Mouse (Mus musculus) heart, postnatal 0 days (tissue): ENCODE measurements around the gene Ago1. TPM values are rescaled to one million over a fixed set of nuclear protein-coding genes. Genes with fewer than 3 reads are reported as not detected.

Experiments
- ATAC-seq: fragments of 200-750 bp; cut with Nextera tagmentation; 2 replicates; pipeline ENCODE4 v1.8.0; 2017; ENCODE audit warnings: low read depth, moderate number of reproducible peaks, moderate library complexity; ENCODE audit not compliant: insufficient read depth
- DNase-seq: peaks from one replicate; pipeline ENCODE4 v3.0.0-alpha.2; 2016; ENCODE audit warnings: low spot score
- H3K27ac ChIP-seq: fragments of 300-500 bp; sonication (generic); 2 replicates; pipeline ENCODE4 v1.5.1; 2014; ENCODE audit warnings: low read depth, mild to moderate bottlenecking
- H3K27me3 ChIP-seq: fragments of 300-500 bp; sonication (generic); 2 replicates; pipeline ENCODE4 v1.6.1; 2014; ENCODE audit warnings: low read length, mixed read lengths; ENCODE audit not compliant: control insufficient read depth, insufficient read depth
- H3K36me3 ChIP-seq: fragments of 300-500 bp; sonication (generic); replicated peaks from 2 replicates; pipeline ENCODE4 v1.6.1; 2014; ENCODE audit warnings: low read length, mixed read lengths; ENCODE audit not compliant: control insufficient read depth, insufficient read depth
- H3K4me1 ChIP-seq: fragments of 300-500 bp; sonication (generic); 2 replicates; pipeline ENCODE4 v1.6.1; 2014; ENCODE audit warnings: antibody characterized with exemption; ENCODE audit not compliant: control insufficient read depth, insufficient read depth
- H3K4me2 ChIP-seq: fragments of 300-500 bp; sonication (generic); 2 replicates; pipeline ENCODE4 v1.6.1; 2014; ENCODE audit warnings: low read depth, mild to moderate bottlenecking, low read length, moderate library complexity
- H3K4me3 ChIP-seq: fragments of 300-500 bp; sonication (generic); 2 replicates; pipeline ENCODE4 v1.5.1; 2014; ENCODE audit warnings: low read depth, low read length
- H3K9ac ChIP-seq: fragments of 300-500 bp; sonication (generic); replicated peaks from 2 replicates; pipeline ENCODE4 v1.6.1; 2014; ENCODE audit warnings: low read depth, low read length, mixed read lengths
- H3K9me3 ChIP-seq: fragments of 300-500 bp; sonication (generic); replicated peaks from 2 replicates; pipeline ENCODE4 v1.6.1; 2016; ENCODE audit warnings: low read length; ENCODE audit not compliant: control insufficient read depth
- CTCF ChIP-seq: IDR thresholded peaks from 2 replicates; pipeline ENCODE4 v1.5.1; 2016; ENCODE audit warnings: antibody characterized with exemption, control low read depth, low read depth
- EP300 ChIP-seq: IDR thresholded peaks from 2 replicates; pipeline ENCODE4 v1.6.1; 2016; ENCODE audit warnings: antibody characterized with exemption, low read depth
- WGBS: fragments of 180-500 bp; shearing (Covaris S2); extraction: QIAGEN DNeasy Blood & Tissue Kit; methylation state at CpG from one replicate; pipeline ENCODE4 v1.1.7; 2014; 5-methylcytosine and 5-hydroxymethylcytosine counted together
- polyA plus RNA-seq: library from polyadenylated mRNA; unstranded; fragments of >200 nt; fragmentation: Nextera tagmentation; extraction: Ambion mirVana; gene quantifications from 2 replicates; pipeline ENCODE4 v1.2.1, GENCODE M21; 2015
- total RNA-seq: library from RNA; depleted of rRNA; stranded (reverse); fragments of >200 nt; gene quantifications from 2 replicates; pipeline ENCODE4 v1.2.3, GENCODE M21; 2014; ENCODE audit warnings: low replicate concordance; rRNA removed

Gene Ago1
- total and polyA plus RNA-seq, 2 experiments from 2014 or later: 1.4 to 9.9 TPM

DNA sequence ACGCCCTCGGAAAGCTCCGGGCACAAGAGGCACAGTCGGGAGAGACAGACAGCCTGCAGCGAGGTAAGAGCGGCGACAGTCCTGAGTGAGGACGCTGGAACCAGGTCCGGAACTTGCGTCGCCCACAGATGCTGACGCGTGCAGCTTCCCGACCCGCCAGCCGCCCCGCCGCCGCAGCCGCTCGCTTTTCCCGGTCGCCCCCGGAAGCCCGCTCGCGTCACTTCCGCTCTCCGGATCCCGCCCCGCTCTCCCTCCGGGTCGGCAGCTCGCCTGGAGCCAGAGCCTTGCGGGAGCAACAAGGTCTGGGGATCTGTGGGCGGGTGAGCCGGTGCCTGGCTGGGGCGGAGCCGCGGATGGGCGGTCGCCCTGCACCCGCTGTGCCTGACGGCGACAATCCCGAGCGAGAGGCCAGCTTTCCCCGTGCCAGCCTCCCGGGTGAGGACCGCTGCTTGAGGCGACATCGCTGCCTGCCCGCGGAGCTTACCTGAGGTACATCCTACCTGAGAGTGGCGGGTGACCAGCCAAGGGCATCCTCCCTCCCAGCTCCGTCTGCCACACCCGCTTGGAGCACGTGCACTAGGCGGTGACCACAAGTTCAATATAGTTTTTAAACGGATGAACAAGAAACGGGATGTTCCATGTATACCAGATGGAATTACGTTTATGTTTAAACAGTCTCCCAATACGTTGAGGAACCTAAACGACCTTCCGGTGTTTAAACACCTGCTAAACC lies 38.9 kb downstream of the Ago1 start, which contains the start of gene Ago3:
Ago3 (minus strand) TSS at position 210 of the 733 bp plus-strand sequence.
- no peaks in the 10 kb centered on the region for H3K9me3 ChIP-seq
- peak within 1 kb of the TSS; percentile 98 for H3K4me3 ChIP-seq
- ATAC-seq (peak; percentile 94), DNase-seq (peak; percentile 89)
- H3K9ac ChIP-seq: peak within 1 kb of the TSS; percentile 92
- H3K36me3 ChIP-seq: no peaks in the 10 kb centered on the region
- TF ChIP-seq CTCF (no peak), EP300 (peak; percentile 41; the same call in 1 of the 2 replicates)
- no peaks in the 10 kb centered on the region for H3K27me3 ChIP-seq
- under 1% methylated on average over 37 of the region's 65 CpGs for WGBS
- peak within 1 kb of the TSS; percentile 87 for H3K27ac ChIP-seq
- no peaks in the 10 kb centered on the region for H3K4me1 ChIP-seq
- H3K4me2 ChIP-seq: peak within 1 kb of the TSS; percentile 98

DNA sequence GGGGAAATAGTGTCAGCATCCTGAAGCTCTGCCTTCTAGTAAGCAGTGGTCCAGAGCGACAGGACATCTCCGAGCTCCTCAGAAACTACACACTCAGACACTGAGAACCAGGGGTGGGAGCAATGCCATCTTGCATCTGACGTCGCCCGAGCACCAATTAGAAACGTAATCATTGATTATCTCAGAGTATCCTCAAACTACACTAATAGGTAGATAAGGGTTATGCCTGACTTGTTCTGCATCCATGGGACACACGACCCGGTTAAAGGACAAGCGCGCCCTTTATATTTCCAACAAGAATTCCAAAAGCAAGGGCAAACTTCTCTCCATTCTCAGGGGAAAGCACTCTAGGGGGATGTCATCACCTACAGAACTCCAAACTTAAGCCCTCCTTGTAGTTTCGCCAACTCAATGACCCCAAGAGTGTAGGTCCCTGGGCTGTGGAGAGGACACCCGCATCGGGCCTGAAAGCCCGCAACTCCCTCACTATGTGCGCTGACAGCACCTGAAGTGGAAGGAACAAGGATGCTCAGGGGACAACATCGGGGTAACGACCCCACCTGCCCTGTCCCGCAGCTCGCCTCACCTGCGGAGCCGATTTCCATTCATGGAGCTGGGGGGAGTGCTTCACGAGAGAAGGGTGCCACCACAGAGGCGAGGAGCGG lies 39.6 kb downstream of the Ago1 start:
- H3K27me3 ChIP-seq: no peaks in the 10 kb centered on the region
- ATAC-seq: peak; percentile 27
- no peak for TF ChIP-seq CTCF
- no peak for TF ChIP-seq EP300
- peak overlapping the region; percentile 92 for H3K9ac ChIP-seq
- no peaks in the 10 kb centered on the region for H3K36me3 ChIP-seq
- no peaks in the 10 kb centered on the region for H3K4me1 ChIP-seq
- peak overlapping the region; percentile 87 for H3K27ac ChIP-seq
- 3% methylated on average over 23 of the region's 24 CpGs for WGBS
- no peaks in the 10 kb centered on the region for H3K9me3 ChIP-seq
- peak overlapping the region; percentile 98 for H3K4me2 ChIP-seq
- peak; percentile 9 for DNase-seq
- H3K4me3 ChIP-seq: peak overlapping the region; percentile 98

DNA sequence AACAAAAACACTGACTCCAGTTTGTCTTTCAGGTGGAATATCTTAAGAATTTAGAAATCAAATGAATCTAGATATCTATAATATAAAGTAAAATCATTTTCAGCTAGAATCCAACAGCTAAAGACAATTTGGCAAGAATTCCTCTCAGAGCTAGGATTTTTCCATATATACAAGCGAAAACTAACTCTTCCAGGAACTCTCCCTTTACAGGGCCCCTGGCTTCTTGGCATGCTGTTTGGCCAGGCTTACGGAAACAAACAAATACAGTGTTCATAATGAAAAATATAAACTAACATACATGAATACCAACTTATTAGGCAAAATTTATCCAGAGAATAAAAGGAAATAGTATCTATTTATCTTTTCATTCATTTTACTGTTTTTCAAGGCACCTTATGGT lies 44.5 kb downstream of the Ago1 start:
- Histone ChIP-seq H3K4me1 (no peaks in the 10 kb centered on the region), H3K4me3 (no peak overlapping the region), H3K27ac (no peak overlapping the region), H3K9me3 (no peaks in the 10 kb centered on the region), H3K9ac (no peak overlapping the region), H3K27me3 (no peaks in the 10 kb centered on the region), H3K36me3 (no peaks in the 10 kb centered on the region), H3K4me2 (no peak overlapping the region)
- WGBS: 80% methylated on average over 2 of the region's 2 CpGs
- TF ChIP-seq CTCF (no peak), EP300 (no peak)
- DNase-seq (no peak), ATAC-seq (no peak)

DNA sequence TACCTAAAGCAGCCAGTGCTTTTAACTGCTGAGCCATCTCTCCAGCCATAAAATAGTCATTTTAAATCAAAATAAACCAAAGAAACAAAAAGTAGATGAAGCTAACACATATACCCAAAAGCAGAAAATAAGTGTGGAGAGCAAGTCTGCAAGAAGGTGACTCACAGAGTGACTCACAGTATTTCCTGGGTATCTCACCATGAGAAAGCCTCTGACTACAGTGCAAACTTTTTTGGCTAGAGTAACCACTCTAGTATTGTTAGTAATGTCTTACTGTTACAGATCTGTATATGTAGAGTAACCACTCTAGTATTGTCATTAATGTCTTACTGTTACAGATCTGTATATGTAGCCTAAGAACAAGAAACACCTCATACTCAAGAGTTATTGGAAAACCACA lies 52.7 kb downstream of the Ago1 start:
- no peaks in the 10 kb centered on the region for H3K4me1 ChIP-seq
- no peak overlapping the region for H3K4me2 ChIP-seq
- ATAC-seq (no peak), DNase-seq (no peak)
- H3K9me3 ChIP-seq: no peaks in the 10 kb centered on the region
- no peaks in the 10 kb centered on the region for H3K27me3 ChIP-seq
- H3K9ac ChIP-seq: no peak overlapping the region
- TF ChIP-seq CTCF (no peak), EP300 (no peak)
- no peak overlapping the region for H3K27ac ChIP-seq
- peaks cover 4% of the 10 kb centered on the region; the same call in 1 of the 2 replicates for H3K36me3 ChIP-seq
- H3K4me3 ChIP-seq: no peak overlapping the region

DNA sequence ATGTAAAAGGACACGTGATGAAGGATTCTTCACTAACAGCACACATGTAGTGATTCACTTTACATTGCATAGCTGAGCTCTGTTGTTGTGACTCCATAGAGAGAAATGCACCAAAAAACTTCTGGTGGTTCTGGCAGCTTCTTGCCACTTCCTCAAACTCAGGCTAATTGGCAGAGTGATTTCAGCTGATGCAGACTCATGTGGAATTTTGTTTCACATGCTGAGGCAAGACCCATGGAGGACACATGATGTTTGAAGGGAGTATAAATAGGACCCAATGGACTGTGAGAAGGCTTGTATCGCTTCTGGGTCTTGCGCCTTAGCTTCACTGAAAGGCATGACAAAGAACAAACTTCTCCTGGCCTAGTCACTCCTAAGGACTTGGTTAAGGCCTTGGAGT lies 55.9 kb downstream of the Ago1 start:
- TF ChIP-seq CTCF (no peak), EP300 (no peak)
- ATAC-seq (no peak), DNase-seq (no peak)
- Histone ChIP-seq H3K4me2 (no peak overlapping the region), H3K9ac (no peak overlapping the region), H3K4me1 (no peaks in the 10 kb centered on the region), H3K27me3 (no peaks in the 10 kb centered on the region), H3K4me3 (no peak overlapping the region), H3K27ac (no peak overlapping the region), H3K36me3 (peaks cover 4% of the 10 kb centered on the region; the same call in 1 of the 2 replicates), H3K9me3 (no peaks in the 10 kb centered on the region)
- WGBS: 84% methylated on average over 3 of the region's 3 CpGs

Other genes starting within 250 kb of the Ago1 start
- gene Map7d1, start 212.2 kb downstream of the Ago1 start, total RNA-seq: 75.0 and 90.1 TPM in 2 replicates
- gene Map7d1, start 212.2 kb downstream of the Ago1 start, polyA plus RNA-seq: 35.2 and 37.5 TPM in 2 replicates
- 46.4 and 63.1 TPM in 2 replicates for gene Trappc3, start 206.3 kb downstream of the Ago1 start, total RNA-seq
- 80.3 and 86.7 TPM in 2 replicates for gene Trappc3, start 206.3 kb downstream of the Ago1 start, polyA plus RNA-seq
- 3.8 and 4.3 TPM in 2 replicates for gene Col8a2, start 181.8 kb downstream of the Ago1 start, total RNA-seq
- gene Col8a2, start 181.8 kb downstream of the Ago1 start, polyA plus RNA-seq: 0.71 and 1.1 TPM in 2 replicates
- 26.8 and 30.2 TPM in 2 replicates for gene Adprhl2, start 146.9 kb downstream of the Ago1 start, total RNA-seq
- gene Adprhl2, start 146.9 kb downstream of the Ago1 start, polyA plus RNA-seq: 23.2 and 26.1 TPM in 2 replicates
- gene Tekt2, start 142.9 kb downstream of the Ago1 start, total RNA-seq: not detected in 2 replicates
- gene Tekt2, start 142.9 kb downstream of the Ago1 start, polyA plus RNA-seq: 0.27 and 0.88 TPM in 2 replicates
- gene Ago3, start 39.0 kb downstream of the Ago1 start, total RNA-seq: 3.3 and 35.2 TPM in 2 replicates
- 7.3 and 8.3 TPM in 2 replicates for gene Ago3, start 39.0 kb downstream of the Ago1 start, polyA plus RNA-seq
- 0.31 and 1.5 TPM in 2 replicates for gene Ago4, start 64.9 kb upstream of the Ago1 start, total RNA-seq
- 0.92 and 0.93 TPM in 2 replicates for gene Ago4, start 64.9 kb upstream of the Ago1 start, polyA plus RNA-seq
- 6.9 and 12.9 TPM in 2 replicates for gene Clspn, start 88.4 kb upstream of the Ago1 start, total RNA-seq
- gene Clspn, start 88.4 kb upstream of the Ago1 start, polyA plus RNA-seq: 6.0 and 7.0 TPM in 2 replicates
- gene 5730409E04Rik, start 141.2 kb upstream of the Ago1 start, total RNA-seq: 3.4 and 5.8 TPM in 2 replicates
- 2.8 and 3.1 TPM in 2 replicates for gene 5730409E04Rik, start 141.2 kb upstream of the Ago1 start, polyA plus RNA-seq
- gene Psmb2, start 209.0 kb upstream of the Ago1 start, total RNA-seq: 232 and 263 TPM in 2 replicates
- gene Psmb2, start 209.0 kb upstream of the Ago1 start, polyA plus RNA-seq: 443 and 455 TPM in 2 replicates